Mouse (Mus musculus) ES-E14 (cell line): Measurements from ENCODE around the gene Cox8a. TPM values are rescaled to one million over a fixed set of nuclear protein-coding genes. Genes with fewer than 3 reads are reported as not detected.

Experiments used
- DNase-seq: peaks from one replicate; pipeline ENCODE4 v3.0.0-alpha.2; 2013; ENCODE audit warnings: low read depth, low spot score
- H3K27ac ChIP-seq: 2 replicates; pipeline ENCODE4 v1.5.1; 2012; ENCODE audit warnings: low read depth, mild to moderate bottlenecking, low read length, moderate library complexity, mixed read lengths; ENCODE audit not compliant: poor library complexity, insufficient read depth, severe bottlenecking
- H3K36me3 ChIP-seq: 2 replicates; pipeline ENCODE4 v1.6.1; 2012; ENCODE audit warnings: mild to moderate bottlenecking, low read length, moderate library complexity, mixed read lengths; ENCODE audit not compliant: control insufficient read depth, poor library complexity, insufficient read depth, severe bottlenecking
- H3K4me1 ChIP-seq, 2 experiments: fragments of 150-350 bp in 1 of 2; sonication (generic) in 1 of 2; 2 replicates each; pipeline ENCODE4 v1.6.1; 2012; ENCODE audit warnings: low read length in 2 of 2, mild to moderate bottlenecking in 1 of 2, mixed read lengths in 1 of 2; ENCODE audit not compliant: control insufficient read depth in 2 of 2, insufficient read depth in 2 of 2, poor library complexity in 1 of 2
- H3K4me3 ChIP-seq, 2 experiments: fragments of 150-350 bp in 1 of 2; sonication (generic) in 1 of 2; 2 replicates each; pipeline ENCODE4 v1.5.1; 2012; ENCODE audit warnings: low read length in 2 of 2, low read depth in 1 of 2, mild to moderate bottlenecking in 1 of 2, mixed read lengths in 1 of 2; ENCODE audit not compliant: insufficient read depth in 1 of 2, poor library complexity in 1 of 2, severe bottlenecking in 1 of 2
- H3K9ac ChIP-seq: 2 replicates; pipeline ENCODE4 v1.6.1; 2012; ENCODE audit warnings: low read depth, mild to moderate bottlenecking, low read length, mixed read lengths; ENCODE audit not compliant: poor library complexity, insufficient read depth, severe bottlenecking
- H3K9me3 ChIP-seq: fragments of 150-350 bp; sonication (generic); 2 replicates; pipeline ENCODE4 v1.6.1; 2012; ENCODE audit warnings: low read depth, mild to moderate bottlenecking, low read length; ENCODE audit not compliant: control insufficient read depth, insufficient read depth
- CHD2 ChIP-seq: IDR thresholded peaks from 2 replicates; pipeline ENCODE4 v1.6.1; 2014; ENCODE audit warnings: mild to moderate bottlenecking, low read depth, low read length, inconsistent platforms
- HCFC1 ChIP-seq: IDR thresholded peaks from 2 replicates; pipeline ENCODE4 v1.6.1; 2012; ENCODE audit warnings: low read length, inconsistent platforms, borderline replicate concordance; ENCODE audit not compliant: insufficient read depth
- MAFK ChIP-seq: IDR thresholded peaks from 2 replicates; pipeline ENCODE4 v1.6.1; 2014; ENCODE audit warnings: mild to moderate bottlenecking, low read depth, low read length, inconsistent platforms; ENCODE audit not compliant: insufficient read depth
- ZC3H11A ChIP-seq: IDR thresholded peaks from 2 replicates; pipeline ENCODE4 v1.6.1; 2012; ENCODE audit warnings: low read depth, mild to moderate bottlenecking, inconsistent platforms, low read length, borderline replicate concordance
- ZNF384 ChIP-seq: IDR thresholded peaks from 2 replicates; pipeline ENCODE4 v1.6.1; 2012; ENCODE audit warnings: low read depth, low read length, inconsistent platforms
- in situ Hi-C, 2 experiments: fragments of 600-800 bp; cut with MboI; formaldehyde crosslinking; loops; one replicate each; pipeline ENCODE4 v1.15.1; 2025; ENCODE audit warnings: low sequenced_read_pairs in 2 of 2, inconsistent platforms in 1 of 2; ENCODE audit not compliant: unreplicated experiment in 2 of 2
- total RNA-seq: library from RNA; depleted of rRNA; stranded (reverse); fragments of 300-350 nt; gene quantifications from 2 replicates; pipeline ENCODE4 v1.2.3, GENCODE M21; 2012

The Cox8a gene
- total RNA-seq, 1 experiment = 882 TPM

DNA sequence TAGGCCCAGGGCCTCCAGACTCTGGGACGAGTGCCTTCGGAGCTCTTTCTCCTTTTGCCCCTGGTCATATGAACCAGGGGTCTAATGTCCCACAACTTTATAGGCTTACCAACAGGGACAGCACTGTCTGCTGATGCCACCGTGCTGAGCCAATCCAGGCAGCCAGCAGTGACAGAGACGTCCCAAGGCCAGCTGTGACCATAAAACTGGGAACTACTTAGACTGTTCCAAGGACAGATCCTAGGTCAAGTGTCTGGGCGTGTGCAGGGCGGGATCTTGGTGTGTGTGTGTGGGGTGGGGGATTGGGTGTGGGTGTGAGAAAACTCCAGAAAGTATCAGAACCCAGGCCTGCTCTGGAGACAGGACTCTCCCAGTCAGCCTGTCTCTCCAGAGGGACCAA is 46.5 kb downstream of the Cox8a start:
- H3K27ac ChIP-seq = no peak overlapping the region

GRCm38 (mm10) chr19:7168423-7168822 is 49.0 kb downstream of the Cox8a start:
- Histone ChIP-seq H3K27ac (no peak overlapping the region), H3K9me3 (no peaks in the 10 kb centered on the region), H3K4me3 (no peak overlapping the region), H3K9ac (no peak overlapping the region), H3K36me3 (no peaks in the 10 kb centered on the region), H3K4me1 (peaks cover 3 to 25% of the 10 kb centered on the region in 2 experiments; a peak in 3 of 4 replicates)
- TF ChIP-seq ZC3H11A = no peak
- no peak for TF ChIP-seq ZNF384
- TF ChIP-seq MAFK = no peak
- TF ChIP-seq CHD2 = no peak
- TF ChIP-seq HCFC1 = no peak
- DNase-seq = no peak
- in situ Hi-C loops = no loop called here

More for the DNA sequence above, 46.5 kb downstream of the Cox8a start:
- no peak overlapping the region for H3K9ac ChIP-seq
- no peaks in the 10 kb centered on the region for H3K36me3 ChIP-seq
- no peak for TF ChIP-seq ZNF384
- TF ChIP-seq MAFK = no peak
- no peak for TF ChIP-seq HCFC1
- TF ChIP-seq CHD2 = no peak
- no peak for TF ChIP-seq ZC3H11A
- DNase-seq = no peak
- in situ Hi-C loops = no loop called here
- H3K9me3 ChIP-seq = no peaks in the 10 kb centered on the region
- no peak overlapping the region for H3K4me3 ChIP-seq
- H3K4me1 ChIP-seq = peaks cover 3 to 30% of the 10 kb centered on the region in 2 experiments; a peak in 3 of 4 replicates

- Histone ChIP-seq H3K4me3 (no peak overlapping the region), H3K4me1 (peaks cover 3 to 17% of the 10 kb centered on the region in 2 experiments; a peak in 3 of 4 replicates), H3K36me3 (no peaks in the 10 kb centered on the region), H3K27ac (no peak overlapping the region), H3K9ac (no peak overlapping the region), H3K9me3 (no peaks in the 10 kb centered on the region)
- DNase-seq = no peak
- in situ Hi-C loops = no loop called here
- TF ChIP-seq MAFK (no peak), CHD2 (no peak), HCFC1 (no peak), ZC3H11A (no peak)
These were observed 50.6 kb downstream of the Cox8a start for GRCm38 (mm10) chr19:7166767-7167166.

DNA sequence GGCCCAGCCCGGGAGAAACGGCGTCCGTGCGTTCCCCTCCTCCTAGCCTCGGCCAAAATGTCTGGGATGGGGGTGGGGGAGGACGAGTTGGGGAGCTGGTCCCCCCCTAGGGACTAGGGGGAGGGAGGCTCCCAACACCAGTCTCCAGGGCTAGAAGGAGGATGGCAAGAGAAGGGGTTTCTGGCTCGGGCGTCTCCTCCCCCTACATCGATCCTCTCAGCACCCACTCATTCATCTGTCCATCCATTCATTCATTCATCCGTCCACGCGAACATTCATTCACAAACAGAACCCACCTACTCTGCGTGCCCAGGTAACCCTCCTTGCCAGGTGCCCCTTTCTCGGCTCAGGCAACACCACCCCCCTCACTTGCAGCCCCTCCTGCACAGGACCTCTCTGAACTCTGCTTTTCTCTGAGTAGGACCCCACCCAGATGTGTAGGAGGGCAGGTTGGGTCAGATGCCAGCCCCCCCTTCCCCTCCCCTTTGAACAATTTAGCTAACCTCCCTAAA is 51.2 kb downstream of the Cox8a start:
- TF ChIP-seq ZNF384 (no peak), MAFK (no peak), HCFC1 (no peak), ZC3H11A (no peak), CHD2 (no peak)
- Histone ChIP-seq H3K4me1 (peaks cover 2 to 13% of the 10 kb centered on the region in 2 experiments; a peak in 2 of 4 replicates), H3K36me3 (no peaks in the 10 kb centered on the region), H3K27ac (no peak overlapping the region), H3K9ac (no peak overlapping the region), H3K9me3 (no peaks in the 10 kb centered on the region), H3K4me3 (peak overlapping the region; percentile 56 to 88)
- no peak for DNase-seq
- in situ Hi-C loops = no loop called here
